Mouse (Mus musculus): ENCODE data around the gene Sphk1. TPM values are rescaled to one million over a fixed set of nuclear protein-coding genes. Genes with fewer than 3 reads are reported as not detected.
A peak's percentile ranks its signal among the peaks of the same experiment; 100 is the strongest.

Gene Sphk1
- polyA plus RNA-seq, 1 experiment from 2014 or later = 11.0 TPM

DNA sequence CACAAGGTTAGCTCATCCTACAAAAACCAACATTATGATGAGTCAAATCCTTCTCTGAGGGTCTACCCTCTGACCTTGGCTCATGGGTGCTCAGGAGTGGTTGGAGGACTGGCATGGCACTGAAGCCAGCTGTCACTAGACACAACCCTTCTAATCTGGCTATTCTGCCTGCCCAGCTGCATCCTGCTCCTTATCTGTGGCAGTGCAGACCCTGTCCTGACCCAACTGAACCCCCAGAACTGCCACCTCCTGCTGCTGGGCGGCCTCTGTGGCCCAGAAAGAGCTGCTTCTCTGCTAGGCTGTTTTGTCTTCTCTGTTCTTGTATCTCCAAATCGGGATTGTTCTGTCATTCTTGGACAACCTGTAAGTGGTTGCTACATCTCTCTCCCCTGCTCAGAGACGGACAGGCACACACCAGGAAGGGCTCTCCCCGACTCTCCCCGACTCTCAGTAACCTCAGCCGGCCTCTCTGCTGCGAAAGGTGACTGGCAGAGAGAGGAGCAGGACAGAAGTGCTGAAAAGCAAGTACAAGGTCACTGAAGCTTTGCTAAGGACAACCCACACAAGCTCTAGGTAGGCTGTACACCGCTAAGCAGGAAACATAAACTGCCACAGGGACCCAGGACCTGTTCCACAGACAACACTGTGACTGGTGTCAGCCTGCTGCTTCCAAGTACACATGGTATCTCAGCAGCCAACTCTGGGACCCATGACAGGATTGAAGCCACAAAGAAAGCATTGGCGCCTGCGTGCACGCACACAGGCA lies 18.7 kb downstream of the Sphk1 start:
- no peak for ATAC-seq (ENCODE audit: low FRiP score, low read depth)
- no peak overlapping the region for H3K27ac ChIP-seq (replicated peaks)
- H3K4me1 ChIP-seq (replicated peaks) = peaks cover 32% of the 10 kb centered on the region
- H3K9ac ChIP-seq = no peak overlapping the region
- WGBS = 89% methylated on average over 11 of the region's 11 CpGs
- no peak overlapping the region for H3K4me2 ChIP-seq
- no peaks in the 10 kb centered on the region for H3K9me3 ChIP-seq
- no peaks in the 10 kb centered on the region for H3K27me3 ChIP-seq
- H3K4me3 ChIP-seq = no peak overlapping the region
- H3K36me3 ChIP-seq = peaks cover 27% of the 10 kb centered on the region

DNA sequence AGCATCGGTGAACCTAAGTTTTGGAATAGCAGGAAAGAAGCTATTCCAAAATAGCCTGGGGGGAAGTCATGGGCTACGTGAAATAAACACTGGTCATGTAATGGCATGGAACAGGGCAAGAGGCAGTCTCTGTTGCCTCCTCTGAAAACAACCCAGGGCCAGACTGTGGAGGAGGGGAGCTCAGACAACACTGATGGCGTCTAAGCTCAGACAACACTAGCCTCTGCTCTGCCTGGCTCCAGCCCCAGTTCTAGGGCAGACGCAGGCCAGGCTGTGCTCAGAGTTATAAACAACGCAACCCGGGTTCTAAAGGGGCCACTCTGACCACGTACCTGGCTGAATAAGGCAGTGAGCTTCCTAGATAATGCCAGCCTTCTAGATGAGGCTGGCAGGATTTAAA lies 20.0 kb downstream of the Sphk1 start:
- Histone ChIP-seq H3K36me3 (peaks cover 15% of the 10 kb centered on the region), H3K27me3 (no peaks in the 10 kb centered on the region), H3K27ac (replicated peaks) (no peak overlapping the region), H3K4me3 (no peak overlapping the region), H3K4me1 (replicated peaks) (peaks cover 44% of the 10 kb centered on the region), H3K9me3 (no peaks in the 10 kb centered on the region), H3K9ac (no peak overlapping the region), H3K4me2 (no peak overlapping the region)
- WGBS = 73% methylated on average over 7 of the region's 7 CpGs
- no peak for ATAC-seq (ENCODE audit: low FRiP score, low read depth)

DNA sequence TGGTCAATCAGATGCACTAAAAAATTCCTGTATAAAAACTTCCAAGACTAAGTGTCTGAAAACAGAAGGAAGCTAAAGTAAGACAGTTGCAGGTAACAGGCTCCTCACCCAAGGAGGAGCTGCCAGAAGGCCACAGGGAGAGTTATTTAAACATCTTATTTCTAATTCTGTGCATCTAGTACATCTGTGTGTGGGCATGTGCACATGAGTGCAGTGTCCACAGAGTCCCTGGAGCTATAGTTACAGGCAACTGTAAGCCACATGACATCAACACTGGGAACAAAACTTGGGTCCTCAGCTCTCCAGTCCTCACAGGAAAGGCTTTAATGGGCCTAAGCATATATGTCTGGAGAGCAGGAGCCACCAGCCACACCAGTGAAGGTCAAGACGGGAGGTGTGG lies 21.5 kb downstream of the Sphk1 start:
- 80% methylated on average over 1 of the region's 1 CpGs for WGBS
- H3K4me1 ChIP-seq (replicated peaks) = peaks cover 59% of the 10 kb centered on the region

DNA sequence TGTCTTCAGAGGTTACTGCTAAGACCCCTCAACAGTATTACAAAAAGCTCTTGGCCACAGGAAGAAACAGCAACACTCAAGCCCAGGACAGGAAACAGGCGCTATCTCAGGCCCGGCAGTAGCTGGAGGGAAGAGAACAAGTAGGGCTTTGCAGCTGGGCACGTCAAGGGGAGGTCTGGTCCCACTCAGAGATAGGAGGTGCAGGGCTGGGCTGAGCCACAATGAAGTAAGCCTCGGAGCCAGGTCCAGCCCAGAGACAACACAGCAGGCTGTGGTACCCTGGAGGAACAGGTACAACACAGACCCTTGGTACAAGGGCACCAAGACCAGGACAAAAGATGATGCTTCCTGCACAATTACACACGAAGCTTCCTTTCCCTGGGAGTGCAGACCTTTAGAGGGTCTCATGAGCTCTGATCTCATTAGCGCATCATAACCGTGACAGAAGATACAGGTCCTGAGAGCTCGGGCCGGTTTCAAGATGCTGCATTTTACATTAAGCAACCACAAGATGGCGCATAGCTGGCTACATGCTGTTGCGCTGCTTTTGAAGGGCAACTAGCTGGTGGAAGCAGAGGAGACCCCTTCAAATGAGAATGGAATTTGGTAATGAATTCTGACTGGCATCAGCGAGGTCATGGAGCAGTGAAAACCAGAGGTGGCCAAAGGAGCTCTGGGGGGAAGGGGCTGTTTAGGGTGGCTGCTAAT lies 23.6 kb downstream of the Sphk1 start:
- no peak overlapping the region for H3K27ac ChIP-seq (replicated peaks)

More for the DNA sequence above, 21.5 kb downstream of the Sphk1 start:
- H3K27me3 ChIP-seq = no peaks in the 10 kb centered on the region
- no peaks in the 10 kb centered on the region for H3K9me3 ChIP-seq
- H3K27ac ChIP-seq (replicated peaks) = no peak overlapping the region
- no peak overlapping the region for H3K9ac ChIP-seq
- H3K4me3 ChIP-seq = no peak overlapping the region
- no peak overlapping the region for H3K4me2 ChIP-seq
- ATAC-seq (ENCODE audit: low FRiP score, low read depth) = no peak
- H3K36me3 ChIP-seq = 0 out of 2 replicates have a peak, but pooled peaks cover 3% of the 10 kb centered on the region

DNA sequence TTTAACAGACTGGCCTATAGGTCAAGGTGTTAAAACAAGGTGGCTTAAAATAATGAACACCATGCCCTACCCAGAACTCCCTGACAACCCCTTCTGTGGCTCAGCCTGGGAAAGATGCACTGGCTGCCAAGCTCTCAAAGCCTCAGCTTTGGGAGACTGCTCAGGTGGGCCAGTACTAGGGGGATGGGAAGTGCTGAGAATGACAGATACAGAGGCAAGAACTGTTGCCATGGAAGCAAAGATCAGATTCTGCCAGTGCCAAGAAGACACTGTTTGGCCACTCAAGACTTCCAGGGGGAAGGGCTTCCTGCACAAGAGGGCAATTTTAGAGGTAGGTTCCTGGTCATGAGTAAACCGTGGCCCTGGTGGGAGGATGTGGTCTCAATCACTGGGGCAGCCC lies 24.8 kb downstream of the Sphk1 start:
- Histone ChIP-seq H3K4me3 (no peak overlapping the region), H3K9me3 (no peaks in the 10 kb centered on the region), H3K27ac (replicated peaks) (0 out of 2 replicates have a peak overlapping the region, but pooled peaks have one; percentile 1), H3K4me1 (replicated peaks) (peaks cover 48% of the 10 kb centered on the region), H3K27me3 (no peaks in the 10 kb centered on the region), H3K4me2 (no peak overlapping the region), H3K9ac (no peak overlapping the region), H3K36me3 (no peaks in the 10 kb centered on the region)
- 0 out of 2 replicates have a peak, but pooled peaks have one; percentile 27 for ATAC-seq (ENCODE audit: low FRiP score, low read depth)
- WGBS = 67% methylated on average over 1 of the region's 1 CpGs

More for the DNA sequence above, 23.6 kb downstream of the Sphk1 start:
- no peaks in the 10 kb centered on the region for H3K36me3 ChIP-seq
- no peak overlapping the region for H3K4me2 ChIP-seq
- H3K4me3 ChIP-seq = no peak overlapping the region
- no peak overlapping the region for H3K9ac ChIP-seq
- H3K9me3 ChIP-seq = no peaks in the 10 kb centered on the region
- WGBS = 43% methylated on average over 12 of the region's 12 CpGs
- no peaks in the 10 kb centered on the region for H3K27me3 ChIP-seq
- H3K4me1 ChIP-seq (replicated peaks) = peaks cover 59% of the 10 kb centered on the region
- ATAC-seq (ENCODE audit: low FRiP score, low read depth) = no peak

DNA sequence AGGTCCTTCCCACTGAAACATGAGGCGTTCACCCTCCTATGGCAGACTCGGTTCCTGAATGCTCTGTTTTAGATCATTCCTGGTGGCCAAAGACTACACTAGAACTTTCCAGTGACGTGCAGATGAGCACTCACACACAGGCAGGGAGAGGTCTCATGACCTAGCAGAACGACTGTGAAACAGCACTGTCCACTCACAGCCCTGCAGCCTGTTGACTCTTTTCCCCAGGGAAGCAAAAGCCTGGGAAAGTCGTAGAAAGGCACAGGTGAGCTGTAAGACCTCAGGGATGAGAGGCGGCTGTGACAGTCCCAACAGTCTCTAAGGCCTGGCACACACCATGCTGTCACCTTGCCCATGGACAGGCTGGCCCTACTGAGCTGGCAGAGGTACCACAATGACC lies 25.6 kb downstream of the Sphk1 start:
- Histone ChIP-seq H3K9me3 (no peaks in the 10 kb centered on the region), H3K27ac (replicated peaks) (0 out of 2 replicates have a peak overlapping the region, but pooled peaks have one; percentile 1), H3K36me3 (no peaks in the 10 kb centered on the region), H3K4me3 (no peak overlapping the region), H3K4me2 (no peak overlapping the region), H3K4me1 (replicated peaks) (peaks cover 41% of the 10 kb centered on the region), H3K9ac (no peak overlapping the region), H3K27me3 (no peaks in the 10 kb centered on the region)
- ATAC-seq (ENCODE audit: low FRiP score, low read depth) = no peak
- WGBS = 64% methylated on average over 6 of the region's 6 CpGs

DNA sequence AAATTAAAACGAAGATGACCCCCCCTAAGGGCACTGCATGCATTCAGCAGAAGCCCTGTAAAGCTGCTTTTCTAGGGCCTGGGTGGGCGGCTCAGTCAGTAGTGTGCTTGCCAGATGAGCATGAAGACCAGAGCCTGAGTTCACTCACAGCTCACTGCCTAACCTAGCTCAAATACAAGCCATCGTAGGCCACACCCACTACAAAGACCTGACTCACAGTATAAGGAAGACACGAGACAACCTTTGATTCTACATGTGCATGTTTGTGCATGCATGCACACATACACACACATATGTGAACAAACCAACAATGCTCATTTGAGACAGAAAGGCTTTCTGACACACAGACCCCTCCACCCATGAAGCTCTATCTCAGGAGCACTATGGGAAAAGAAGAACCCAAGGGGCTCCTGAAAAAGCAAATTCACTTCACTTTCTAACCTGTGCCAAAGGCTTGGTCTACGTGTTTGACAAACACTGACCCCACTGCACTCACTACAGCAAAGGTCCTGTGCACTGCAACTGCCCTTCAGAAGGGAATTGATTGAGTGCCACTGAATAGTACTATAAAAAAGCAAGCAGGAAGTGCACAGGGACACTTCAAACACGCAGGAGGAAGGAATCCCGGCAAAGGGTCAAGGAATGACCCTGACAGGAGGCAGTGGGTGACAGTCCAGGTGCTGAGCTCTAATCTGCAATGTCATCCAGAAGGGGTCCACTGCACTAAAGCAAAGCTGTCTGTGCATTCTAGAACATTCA lies 34.7 kb downstream of the Sphk1 start:
- Histone ChIP-seq H3K4me3 (no peak overlapping the region), H3K9ac (no peak overlapping the region), H3K36me3 (no peaks in the 10 kb centered on the region), H3K4me1 (replicated peaks) (peaks cover 15% of the 10 kb centered on the region), H3K4me2 (no peak overlapping the region), H3K27me3 (no peaks in the 10 kb centered on the region), H3K27ac (replicated peaks) (no peak overlapping the region), H3K9me3 (no peaks in the 10 kb centered on the region)
- whole genome bisulfite sequencing = 81% methylated on average over 7 of the region's 7 CpGs
- no peak for ATAC-seq (ENCODE audit: low FRiP score, low read depth)

DNA sequence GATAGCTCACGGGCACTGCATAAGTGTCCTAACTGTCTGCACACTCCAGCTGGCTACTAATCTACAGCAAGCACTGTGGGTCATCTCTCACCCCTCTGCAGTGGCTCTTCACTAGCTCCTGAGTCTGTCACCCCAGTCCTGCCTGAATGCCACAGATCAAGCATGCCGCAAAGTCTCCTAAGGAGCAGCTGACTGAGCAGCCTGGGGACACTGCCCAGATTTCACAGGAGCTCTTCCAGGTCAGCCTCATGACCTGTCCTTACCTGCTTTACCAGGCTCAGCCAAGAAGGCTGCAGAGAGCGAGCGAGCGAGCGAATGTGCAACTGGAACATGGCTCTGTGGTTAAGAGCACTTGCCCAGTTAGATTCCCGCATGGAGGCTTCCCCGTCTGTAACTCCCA lies 36.8 kb downstream of the Sphk1 start:
- Histone ChIP-seq H3K36me3 (no peaks in the 10 kb centered on the region), H3K9me3 (no peaks in the 10 kb centered on the region), H3K4me2 (no peak overlapping the region), H3K4me3 (no peak overlapping the region), H3K27ac (replicated peaks) (no peak overlapping the region), H3K4me1 (replicated peaks) (peaks cover 31% of the 10 kb centered on the region), H3K27me3 (no peaks in the 10 kb centered on the region), H3K9ac (no peak overlapping the region)
- 81% methylated on average over 8 of the region's 8 CpGs for WGBS
- no peak for ATAC-seq (ENCODE audit: low FRiP score, low read depth)

DNA sequence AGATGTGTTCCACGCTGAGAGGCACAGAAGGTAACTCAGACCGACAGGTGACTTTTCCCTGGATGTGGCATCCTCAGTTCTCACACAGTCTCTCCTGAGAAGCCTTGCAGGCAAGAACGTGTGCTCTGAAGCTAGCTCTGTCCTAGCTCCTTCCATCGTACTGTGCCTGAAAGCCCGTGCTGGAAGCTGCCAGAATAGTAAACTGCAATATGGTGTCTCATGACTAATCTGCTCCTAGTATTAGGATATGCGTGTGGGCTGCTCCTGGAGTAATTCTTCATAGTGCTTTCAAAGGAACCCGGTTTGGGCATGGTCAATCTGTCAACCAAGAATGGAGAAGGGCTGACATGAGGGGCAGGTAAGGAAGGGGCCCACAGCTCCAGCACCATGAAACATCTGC lies 40.1 kb downstream of the Sphk1 start:
- no peaks in the 10 kb centered on the region for H3K27me3 ChIP-seq
- no peak overlapping the region for H3K4me3 ChIP-seq
- no peaks in the 10 kb centered on the region for H3K9me3 ChIP-seq
- H3K9ac ChIP-seq = no peak overlapping the region
- H3K4me2 ChIP-seq = no peak overlapping the region
- H3K36me3 ChIP-seq = no peaks in the 10 kb centered on the region
- H3K4me1 ChIP-seq (replicated peaks) = peaks cover 60% of the 10 kb centered on the region
- 82% methylated on average over 7 of the region's 7 CpGs for WGBS
- no peak for ATAC-seq (ENCODE audit: low FRiP score, low read depth)
- H3K27ac ChIP-seq (replicated peaks) = no peak overlapping the region

DNA sequence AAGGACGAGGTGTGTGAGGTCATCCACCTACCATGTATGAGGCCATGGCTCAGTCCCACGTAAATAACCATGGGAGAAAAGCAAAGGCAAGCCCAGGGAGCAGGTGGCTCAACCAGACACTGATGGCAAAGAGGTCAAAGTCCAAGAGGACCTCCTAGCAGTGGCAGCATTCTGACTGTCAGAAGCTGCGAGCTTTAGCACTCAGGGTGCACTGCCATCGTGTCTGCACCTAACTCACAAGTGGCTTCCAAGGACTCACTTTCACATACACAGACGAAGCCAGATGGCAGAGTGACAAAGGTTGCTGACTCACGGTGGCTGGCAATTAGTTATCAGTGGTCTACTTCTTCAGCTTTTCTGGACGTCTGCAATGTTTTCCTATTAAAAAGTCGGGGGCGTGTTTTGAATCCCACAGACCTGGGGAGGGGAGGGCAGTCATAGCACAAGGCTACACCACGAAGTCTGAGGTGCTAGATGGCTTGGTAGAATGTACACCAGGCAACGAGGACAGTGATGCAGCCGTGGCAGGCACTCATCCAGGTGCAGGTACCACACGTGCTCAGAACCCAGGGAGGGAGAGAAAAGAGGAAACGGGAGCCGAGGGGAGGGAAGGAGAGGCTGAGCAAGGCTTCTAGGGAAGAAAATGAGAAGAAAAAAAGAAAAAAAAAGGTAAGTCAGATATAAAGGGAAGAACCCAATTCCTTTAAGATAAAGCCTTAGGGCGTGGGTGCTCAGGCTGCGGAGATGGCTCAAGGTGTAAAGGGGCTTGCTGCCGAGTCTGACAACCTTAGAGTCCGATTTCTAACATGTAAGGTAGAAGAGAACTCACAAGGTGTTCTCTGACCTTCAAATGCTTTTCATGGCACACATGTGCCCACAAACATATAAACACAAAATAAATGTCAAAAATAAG lies 41.3 kb downstream of the Sphk1 start:
- no peak overlapping the region for H3K27ac ChIP-seq (replicated peaks)
- no peak overlapping the region for H3K9ac ChIP-seq

More for the DNA sequence above, 41.3 kb downstream of the Sphk1 start:
- Histone ChIP-seq H3K9me3 (no peaks in the 10 kb centered on the region), H3K36me3 (no peaks in the 10 kb centered on the region), H3K27me3 (no peaks in the 10 kb centered on the region), H3K4me1 (replicated peaks) (peaks cover 72% of the 10 kb centered on the region), H3K4me3 (no peak overlapping the region), H3K4me2 (no peak overlapping the region)
- 81% methylated on average over 19 of the region's 19 CpGs for WGBS
- no peak for ATAC-seq (ENCODE audit: low FRiP score, low read depth)

All from hindbrain, embryonic 15.5 days (tissue).